Mouse (Mus musculus) forebrain, embryonic 10.5 days (tissue): Measurements from ENCODE around the gene Gm9945. TPM values are rescaled to one million over a fixed set of nuclear protein-coding genes. Genes with fewer than 3 reads are reported as not detected.

Experiments
- DNase-seq: peaks from one replicate; pipeline ENCODE4 v3.0.0-alpha.2; 2017; ENCODE audit warnings: low spot score; ENCODE audit errors: extremely low spot score
- H3K27ac ChIP-seq: fragments of 300-500 bp; sonication (generic); 2 replicates; pipeline ENCODE4 v1.5.1; 2016; ENCODE audit warnings: mild to moderate bottlenecking
- H3K27me3 ChIP-seq: fragments of 300-500 bp; sonication (generic); 2 replicates; pipeline ENCODE4 v1.6.1; 2016; ENCODE audit warnings: mild to moderate bottlenecking; ENCODE audit not compliant: poor library complexity, severe bottlenecking
- H3K36me3 ChIP-seq: fragments of 300-500 bp; sonication (generic); replicated peaks from 2 replicates; pipeline ENCODE4 v1.6.1; 2016; ENCODE audit warnings: mild to moderate bottlenecking, moderate library complexity
- H3K4me1 ChIP-seq: fragments of 300-500 bp; sonication (generic); 2 replicates; pipeline ENCODE4 v1.6.1; 2016
- H3K4me3 ChIP-seq: fragments of 300-500 bp; sonication (generic); 2 replicates; pipeline ENCODE4 v1.5.1; 2016; ENCODE audit warnings: mild to moderate bottlenecking, moderate library complexity
- H3K9me3 ChIP-seq: fragments of 300-500 bp; sonication (generic); 2 replicates; pipeline ENCODE4 v1.6.1; 2016; ENCODE audit warnings: mild to moderate bottlenecking, moderate library complexity
- WGBS: fragments of 180-500 bp; shearing (Covaris S2); methylation state at CpG from one replicate; pipeline ENCODE4 v1.1.7; 2016; 5-methylcytosine and 5-hydroxymethylcytosine counted together
- polyA plus RNA-seq: library from polyadenylated mRNA; unstranded; fragments of >200 nt; fragmentation: Nextera tagmentation; extraction: Ambion mirVana; gene quantifications from 2 replicates; pipeline ENCODE4 v1.2.1, GENCODE M21; 2016

Gene Gm9945
- polyA plus RNA-seq, 1 experiment from 2014 or later = not detected

- Histone ChIP-seq H3K27me3 (peaks cover 65% of the 10 kb centered on the region), H3K27ac (peak overlapping the region; percentile 33; the same call in 1 of the 2 replicates), H3K9me3 (no peaks in the 10 kb centered on the region), H3K4me1 (peaks cover 45% of the 10 kb centered on the region), H3K36me3 (no peaks in the 10 kb centered on the region), H3K4me3 (peak overlapping the region; percentile 31)
- WGBS = 12% methylated on average over 27 of the region's 27 CpGs
- DNase-seq = no peak
Measured at GRCm38 (mm10) chr11:53486822-53487594, 7.0 kb downstream of the Gm9945 start.

- DNase-seq = no peak
- H3K4me1 ChIP-seq = peaks cover 65% of the 10 kb centered on the region
- WGBS = 89% methylated on average over 5 of the region's 5 CpGs
Measured at GRCm38 (mm10) chr11:53489007-53489406, 9.0 kb downstream of the Gm9945 start.

GRCm38 (mm10) chr11:53489421-53489820 is 9.5 kb downstream of the Gm9945 start:
- peaks cover 67% of the 10 kb centered on the region for H3K4me1 ChIP-seq

More at GRCm38 (mm10) chr11:53489007-53489406, 9.0 kb downstream of the Gm9945 start:
- H3K27ac ChIP-seq = no peak overlapping the region
- H3K36me3 ChIP-seq = no peaks in the 10 kb centered on the region
- no peaks in the 10 kb centered on the region for H3K9me3 ChIP-seq
- no peak overlapping the region for H3K4me3 ChIP-seq
- H3K27me3 ChIP-seq = peaks cover 48% of the 10 kb centered on the region

GRCm38 (mm10) chr11:53491954-53492401 is 12.0 kb downstream of the Gm9945 start:
- 4% methylated on average over 8 of the region's 8 CpGs for WGBS
- H3K4me3 ChIP-seq = 0 out of 2 replicates have a peak overlapping the region, but pooled peaks have one; percentile 3
- DNase-seq = peak; percentile 79
- H3K36me3 ChIP-seq = no peaks in the 10 kb centered on the region
- no peaks in the 10 kb centered on the region for H3K9me3 ChIP-seq
- H3K27ac ChIP-seq = peak overlapping the region; percentile 76
- H3K27me3 ChIP-seq = peaks cover 48% of the 10 kb centered on the region
- peaks cover 84% of the 10 kb centered on the region for H3K4me1 ChIP-seq

More at GRCm38 (mm10) chr11:53489421-53489820, 9.5 kb downstream of the Gm9945 start:
- H3K4me3 ChIP-seq = no peak overlapping the region
- no peak overlapping the region for H3K27ac ChIP-seq
- H3K9me3 ChIP-seq = no peaks in the 10 kb centered on the region
- no peak for DNase-seq
- 63% methylated on average over 9 of the region's 9 CpGs for WGBS
- peaks cover 47% of the 10 kb centered on the region for H3K27me3 ChIP-seq
- no peaks in the 10 kb centered on the region for H3K36me3 ChIP-seq

GRCm38 (mm10) chr11:53493243-53493955 is 13.4 kb downstream of the Gm9945 start:
- WGBS = 22% methylated on average over 3 of the region's 3 CpGs

GRCm38 (mm10) chr11:53495417-53495816 is 15.5 kb downstream of the Gm9945 start:
- 26% methylated on average over 6 of the region's 6 CpGs for WGBS
- Histone ChIP-seq H3K9me3 (no peaks in the 10 kb centered on the region), H3K4me3 (no peak overlapping the region), H3K27me3 (peaks cover 56% of the 10 kb centered on the region), H3K36me3 (no peaks in the 10 kb centered on the region), H3K4me1 (peaks cover 75% of the 10 kb centered on the region), H3K27ac (peak overlapping the region; percentile 65)
- DNase-seq = no peak

More at GRCm38 (mm10) chr11:53493243-53493955, 13.4 kb downstream of the Gm9945 start:
- Histone ChIP-seq H3K27ac (peak overlapping the region; percentile 76), H3K27me3 (peaks cover 48% of the 10 kb centered on the region), H3K9me3 (no peaks in the 10 kb centered on the region), H3K4me3 (no peak overlapping the region), H3K36me3 (no peaks in the 10 kb centered on the region), H3K4me1 (peaks cover 81% of the 10 kb centered on the region)
- DNase-seq = peak; percentile 72

DNA sequence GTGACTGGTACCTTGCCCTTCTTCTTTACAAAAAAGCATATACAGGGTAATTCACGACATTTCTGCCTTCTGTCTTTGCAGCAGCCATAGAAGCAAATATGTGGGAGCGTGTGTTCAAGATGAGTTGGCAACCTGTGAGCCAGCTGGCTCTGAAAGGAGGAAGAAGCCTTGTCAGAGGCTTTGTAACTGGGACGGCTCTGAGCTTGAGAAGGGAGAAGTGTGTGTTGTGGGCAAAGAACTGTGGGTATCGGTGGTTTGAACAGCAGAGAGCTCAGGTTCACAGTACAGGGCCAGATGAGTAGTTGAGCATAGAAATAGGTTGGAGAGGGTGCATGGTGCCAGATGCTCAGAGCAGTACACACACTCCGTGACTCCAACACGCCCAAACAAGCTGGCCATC is 17.0 kb downstream of the Gm9945 start:
- 87% methylated on average over 6 of the region's 6 CpGs for WGBS
- Histone ChIP-seq H3K27me3 (peaks cover 61% of the 10 kb centered on the region), H3K36me3 (no peaks in the 10 kb centered on the region), H3K9me3 (no peaks in the 10 kb centered on the region), H3K4me3 (no peak overlapping the region), H3K27ac (peak overlapping the region; percentile 40; the same call in 1 of the 2 replicates), H3K4me1 (peaks cover 70% of the 10 kb centered on the region)
- no peak for DNase-seq

- peak; percentile 46 for DNase-seq
- peaks cover 63% of the 10 kb centered on the region for H3K27me3 ChIP-seq
- H3K27ac ChIP-seq = peak overlapping the region; percentile 65
- H3K36me3 ChIP-seq = no peaks in the 10 kb centered on the region
- H3K4me3 ChIP-seq = peak overlapping the region; percentile 35
- 9% methylated on average over 11 of the region's 11 CpGs for WGBS
- H3K9me3 ChIP-seq = no peaks in the 10 kb centered on the region
- H3K4me1 ChIP-seq = peaks cover 50% of the 10 kb centered on the region
Measured at GRCm38 (mm10) chr11:53500569-53500968, 20.6 kb downstream of the Gm9945 start.

- no peak overlapping the region for H3K4me3 ChIP-seq
- peaks cover 33% of the 10 kb centered on the region for H3K4me1 ChIP-seq
- H3K27me3 ChIP-seq = peaks cover 47% of the 10 kb centered on the region
- 86% methylated on average over 8 of the region's 8 CpGs for WGBS
- no peaks in the 10 kb centered on the region for H3K9me3 ChIP-seq
- no peak for DNase-seq
- H3K27ac ChIP-seq = no peak overlapping the region
- no peaks in the 10 kb centered on the region for H3K36me3 ChIP-seq
Measured at GRCm38 (mm10) chr11:53502039-53502765, 22.2 kb downstream of the Gm9945 start.

- Histone ChIP-seq H3K4me3 (no peak overlapping the region), H3K4me1 (peaks cover 37% of the 10 kb centered on the region), H3K27ac (no peak overlapping the region), H3K36me3 (no peaks in the 10 kb centered on the region), H3K27me3 (peaks cover 31% of the 10 kb centered on the region), H3K9me3 (no peaks in the 10 kb centered on the region)
- no peak for DNase-seq
- WGBS = 89% methylated on average over 5 of the region's 5 CpGs
Measured at GRCm38 (mm10) chr11:53503738-53504137, 23.8 kb downstream of the Gm9945 start.

GRCm38 (mm10) chr11:53504376-53504775 is 24.4 kb downstream of the Gm9945 start:
- 92% methylated on average over 8 of the region's 8 CpGs for whole genome bisulfite sequencing
- DNase-seq = no peak
- no peaks in the 10 kb centered on the region for H3K9me3 ChIP-seq
- H3K4me1 ChIP-seq = peaks cover 37% of the 10 kb centered on the region
- no peak overlapping the region for H3K27ac ChIP-seq
- H3K27me3 ChIP-seq = peaks cover 25% of the 10 kb centered on the region
- no peak overlapping the region for H3K4me3 ChIP-seq
- H3K36me3 ChIP-seq = no peaks in the 10 kb centered on the region

GRCm38 (mm10) chr11:53505026-53505663 is 25.2 kb downstream of the Gm9945 start:
- WGBS = 71% methylated on average over 5 of the region's 5 CpGs
- H3K9me3 ChIP-seq = no peaks in the 10 kb centered on the region
- no peaks in the 10 kb centered on the region for H3K36me3 ChIP-seq
- no peak overlapping the region for H3K27ac ChIP-seq
- peaks cover 33% of the 10 kb centered on the region for H3K4me1 ChIP-seq
- DNase-seq = no peak
- peaks cover 17% of the 10 kb centered on the region for H3K27me3 ChIP-seq
- no peak overlapping the region for H3K4me3 ChIP-seq
